Mouse (Mus musculus) intestine, postnatal 0 days (tissue): ENCODE results near the gene Synpo2l. TPM values are rescaled to one million over a fixed set of nuclear protein-coding genes. Genes with fewer than 3 reads are reported as not detected.
"Not testable (repeated sequence)": the region's sequence is repeated elsewhere in the genome, so short reads cannot be mapped to it uniquely, and the experiment has no call there.

ENCODE experiments used
- ATAC-seq: fragments of 200-750 bp; cut with Nextera tagmentation; 2 replicates; pipeline ENCODE4 v1.8.0; 2017; ENCODE audit warnings: mild to moderate bottlenecking, moderate TSS enrichment, moderate library complexity
- H3K27ac ChIP-seq: fragments of 300-500 bp; sonication (generic); 2 replicates; pipeline ENCODE4 v1.5.1; 2014; ENCODE audit warnings: mild to moderate bottlenecking, low read depth, low read length, moderate library complexity
- H3K27me3 ChIP-seq: fragments of 300-500 bp; sonication (generic); replicated peaks from 2 replicates; pipeline ENCODE4 v1.6.1; 2014; ENCODE audit warnings: low read length, mixed read lengths; ENCODE audit not compliant: control insufficient read depth, insufficient read depth
- H3K36me3 ChIP-seq: fragments of 300-500 bp; sonication (generic); 2 replicates; pipeline ENCODE4 v1.6.1; 2014; ENCODE audit warnings: mild to moderate bottlenecking, moderate library complexity; ENCODE audit not compliant: control insufficient read depth, insufficient read depth
- H3K4me1 ChIP-seq: fragments of 300-500 bp; sonication (generic); replicated peaks from 2 replicates; pipeline ENCODE4 v1.6.1; 2014; ENCODE audit warnings: antibody characterized with exemption, low read length, mixed read lengths; ENCODE audit not compliant: control insufficient read depth, insufficient read depth
- H3K4me2 ChIP-seq: fragments of 300-500 bp; sonication (generic); replicated peaks from 2 replicates; pipeline ENCODE4 v1.6.1; 2014; ENCODE audit warnings: low read depth, mild to moderate bottlenecking, moderate library complexity
- H3K4me3 ChIP-seq: fragments of 300-500 bp; sonication (generic); 2 replicates; pipeline ENCODE4 v1.5.1; 2014; ENCODE audit warnings: low read depth, low read length
- H3K9ac ChIP-seq: fragments of 300-500 bp; sonication (generic); 2 replicates; pipeline ENCODE4 v1.6.1; 2014; ENCODE audit warnings: mild to moderate bottlenecking, low read depth, low read length
- H3K9me3 ChIP-seq: fragments of 300-500 bp; sonication (generic); 2 replicates; pipeline ENCODE4 v1.6.1; 2016; ENCODE audit warnings: mixed run types; ENCODE audit not compliant: control insufficient read depth
- CTCF ChIP-seq: sonication (generic); IDR thresholded peaks from 2 replicates; pipeline ENCODE4 v1.5.1; 2016; ENCODE audit warnings: low read depth, mild to moderate bottlenecking, control low read depth, antibody characterized with exemption, moderate library complexity
- WGBS: fragments of 180-500 bp; shearing (Covaris S2); extraction: QIAGEN DNeasy Blood & Tissue Kit; methylation state at CpG from one replicate; pipeline ENCODE4 v1.1.7; 2014; 5-methylcytosine and 5-hydroxymethylcytosine counted together
- polyA plus RNA-seq: library from polyadenylated mRNA; unstranded; fragments of >200 nt; fragmentation: Nextera tagmentation; extraction: Ambion mirVana; gene quantifications from 2 replicates; pipeline ENCODE4 v1.2.1, GENCODE M21; 2015

The Synpo2l gene
- polyA plus RNA-seq, 1 experiment from 2014 or later, result 0.23 TPM

- H3K9me3 ChIP-seq, result no peaks in the 10 kb centered on the region
- no peaks in the 10 kb centered on the region for H3K36me3 ChIP-seq
- peaks cover 4% of the 10 kb centered on the region; the same call in 1 of the 2 replicates for H3K4me1 ChIP-seq
- peak overlapping the region; percentile 87 for H3K4me3 ChIP-seq
- WGBS, result 13% methylated on average over 10 of the region's 10 CpGs
- ATAC-seq, result no peak
- no peak for TF ChIP-seq CTCF
- H3K9ac ChIP-seq, result peak overlapping the region; percentile 93
- peak overlapping the region; percentile 92 for H3K27ac ChIP-seq
- H3K27me3 ChIP-seq, result no peaks in the 10 kb centered on the region
- H3K4me2 ChIP-seq, result peak overlapping the region; percentile 85
Measured at GRCm38 (mm10) chr14:20641438-20641875, 26.7 kb downstream of the Synpo2l start.

GRCm38 (mm10) chr14:20640644-20641437 is 27.3 kb downstream of the Synpo2l start, which contains the start of gene Usp54:
Usp54 (minus strand) TSS chr14:20641063.
- Histone ChIP-seq H3K9me3 (no peaks in the 10 kb centered on the region), H3K4me2 (peak within 1 kb of the TSS; percentile 85), H3K27me3 (no peaks in the 10 kb centered on the region), H3K36me3 (no peaks in the 10 kb centered on the region), H3K4me1 (peaks cover 4% of the 10 kb centered on the region; the same call in 1 of the 2 replicates), H3K27ac (peak within 1 kb of the TSS; percentile 92), H3K9ac (peak within 1 kb of the TSS; percentile 93), H3K4me3 (peak within 1 kb of the TSS; percentile 87)
- WGBS, result under 1% methylated on average over 73 of the region's 73 CpGs
- TF ChIP-seq CTCF, result no peak; the same call in 1 of the 2 replicates
- peak; percentile 94 for ATAC-seq

- no peaks in the 10 kb centered on the region for H3K9me3 ChIP-seq
- no peaks in the 10 kb centered on the region for H3K27me3 ChIP-seq
- no peaks in the 10 kb centered on the region for H3K36me3 ChIP-seq
- H3K9ac ChIP-seq, result peak overlapping the region; percentile 93
- 4% methylated on average over 16 of the region's 16 CpGs for WGBS
- H3K4me2 ChIP-seq, result peak overlapping the region; percentile 85
- peak overlapping the region; percentile 92; the same call in 1 of the 2 replicates for H3K27ac ChIP-seq
- TF ChIP-seq CTCF, result no peak
- H3K4me3 ChIP-seq, result peak overlapping the region; percentile 87
- peaks cover 4% of the 10 kb centered on the region; the same call in 1 of the 2 replicates for H3K4me1 ChIP-seq
- peak; percentile 23; the same call in 1 of the 2 replicates for ATAC-seq
Measured at GRCm38 (mm10) chr14:20639918-20640619, 28.1 kb downstream of the Synpo2l start.

DNA sequence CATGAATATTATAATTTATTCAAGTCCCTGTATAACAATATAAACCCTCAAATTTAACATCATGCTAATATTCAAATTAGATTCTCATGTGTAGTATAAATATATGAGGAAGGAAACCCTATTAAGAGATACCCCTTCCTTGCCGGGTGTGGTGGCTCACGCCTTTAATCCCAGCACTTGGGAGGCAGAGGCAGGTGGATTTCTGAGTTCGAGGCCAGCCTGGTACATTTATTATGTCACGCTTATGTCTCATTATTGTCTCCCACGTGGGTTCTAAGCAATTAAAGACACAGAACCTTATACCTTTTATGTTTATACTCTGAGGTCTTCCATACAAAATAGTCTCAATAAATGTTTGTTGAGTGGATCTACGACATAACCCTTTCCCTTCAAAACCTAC is 29.5 kb downstream of the Synpo2l start:
- Histone ChIP-seq H3K4me3 (no peak overlapping the region), H3K27ac (no peak overlapping the region), H3K4me2 (no peak overlapping the region), H3K36me3 (no peaks in the 10 kb centered on the region), H3K4me1 (peaks cover 4% of the 10 kb centered on the region; the same call in 1 of the 2 replicates), H3K9ac (no peak overlapping the region), H3K27me3 (no peaks in the 10 kb centered on the region), H3K9me3 (no peaks in the 10 kb centered on the region)
- 91% methylated on average over 6 of the region's 6 CpGs for WGBS
- ATAC-seq, result no peak
- TF ChIP-seq CTCF, result no peak

- no peak for ATAC-seq
- WGBS, result 60% methylated on average over 2 of the region's 2 CpGs
- no peak for TF ChIP-seq CTCF
- peaks cover 4% of the 10 kb centered on the region; the same call in 1 of the 2 replicates for H3K4me1 ChIP-seq
- H3K9ac ChIP-seq, result no peak overlapping the region
- H3K4me3 ChIP-seq, result no peak overlapping the region
- H3K4me2 ChIP-seq, result no peak overlapping the region
- H3K9me3 ChIP-seq, result no peaks in the 10 kb centered on the region
- H3K27me3 ChIP-seq, result no peaks in the 10 kb centered on the region
- H3K27ac ChIP-seq, result no peak overlapping the region
- no peaks in the 10 kb centered on the region for H3K36me3 ChIP-seq
Measured at GRCm38 (mm10) chr14:20637818-20638574, 30.2 kb downstream of the Synpo2l start.

GRCm38 (mm10) chr14:20636968-20637367 is 31.2 kb downstream of the Synpo2l start:
- not testable (repeated sequence) for H3K27ac ChIP-seq, H3K9ac ChIP-seq, H3K4me2 ChIP-seq, H3K36me3 ChIP-seq, H3K4me3 ChIP-seq, ATAC-seq, H3K4me1 ChIP-seq, H3K9me3 ChIP-seq, H3K27me3 ChIP-seq
- 96% methylated on average over 3 of the region's 3 CpGs for WGBS
